Mouse (Mus musculus): ENCODE results near the gene Hoxa7. TPM values are rescaled to one million over a fixed set of nuclear protein-coding genes. Genes with fewer than 3 reads are reported as not detected.

The Hoxa7 gene
- 13.7 and 13.9 TPM in 2 replicates for polyA plus RNA-seq (2014; fragmentation: Nextera tagmentation; extraction: Ambion mirVana)

GRCm38 (mm10) chr6:52221337-52221992 is at the start of gene Hoxa7:
Gene Hoxa7 (minus strand): TSS chr6:52221854.
- Histone ChIP-seq H3K36me3 (ENCODE audit: control insufficient read depth, insufficient read depth, low read length) (no peaks in the 10 kb centered on the region), H3K9ac (replicated peaks; ENCODE audit: low read depth, low read length) (peak within 1 kb of the TSS; percentile 39; the same call in 1 of the 2 replicates), H3K4me2 (replicated peaks; ENCODE audit: low read depth, low read length) (peak within 1 kb of the TSS; percentile 77), H3K4me3 (ENCODE audit: low read depth, low read length) (peak within 1 kb of the TSS; percentile 49), H3K9me3 (ENCODE audit: control insufficient read depth, low read depth, low read length) (no peaks in the 10 kb centered on the region), H3K4me1 (ENCODE audit: control insufficient read depth, insufficient read depth, low read length) (0 out of 2 replicates have a peak, but pooled peaks cover 4% of the 10 kb centered on the region), H3K27me3 (ENCODE audit: control insufficient read depth, insufficient read depth, low read length) (peaks cover 65% of the 10 kb centered on the region), H3K27ac (ENCODE audit: low read length) (peak within 1 kb of the TSS; percentile 75; the same call in 1 of the 2 replicates)
- 0 out of 2 replicates have a peak, but pooled peaks have one; percentile 42 for ATAC-seq (ENCODE audit: insufficient number of reproducible peaks, insufficient read depth, low FRiP score, low read depth)
- 1% methylated on average over 46 of the region's 46 CpGs for WGBS

DNA sequence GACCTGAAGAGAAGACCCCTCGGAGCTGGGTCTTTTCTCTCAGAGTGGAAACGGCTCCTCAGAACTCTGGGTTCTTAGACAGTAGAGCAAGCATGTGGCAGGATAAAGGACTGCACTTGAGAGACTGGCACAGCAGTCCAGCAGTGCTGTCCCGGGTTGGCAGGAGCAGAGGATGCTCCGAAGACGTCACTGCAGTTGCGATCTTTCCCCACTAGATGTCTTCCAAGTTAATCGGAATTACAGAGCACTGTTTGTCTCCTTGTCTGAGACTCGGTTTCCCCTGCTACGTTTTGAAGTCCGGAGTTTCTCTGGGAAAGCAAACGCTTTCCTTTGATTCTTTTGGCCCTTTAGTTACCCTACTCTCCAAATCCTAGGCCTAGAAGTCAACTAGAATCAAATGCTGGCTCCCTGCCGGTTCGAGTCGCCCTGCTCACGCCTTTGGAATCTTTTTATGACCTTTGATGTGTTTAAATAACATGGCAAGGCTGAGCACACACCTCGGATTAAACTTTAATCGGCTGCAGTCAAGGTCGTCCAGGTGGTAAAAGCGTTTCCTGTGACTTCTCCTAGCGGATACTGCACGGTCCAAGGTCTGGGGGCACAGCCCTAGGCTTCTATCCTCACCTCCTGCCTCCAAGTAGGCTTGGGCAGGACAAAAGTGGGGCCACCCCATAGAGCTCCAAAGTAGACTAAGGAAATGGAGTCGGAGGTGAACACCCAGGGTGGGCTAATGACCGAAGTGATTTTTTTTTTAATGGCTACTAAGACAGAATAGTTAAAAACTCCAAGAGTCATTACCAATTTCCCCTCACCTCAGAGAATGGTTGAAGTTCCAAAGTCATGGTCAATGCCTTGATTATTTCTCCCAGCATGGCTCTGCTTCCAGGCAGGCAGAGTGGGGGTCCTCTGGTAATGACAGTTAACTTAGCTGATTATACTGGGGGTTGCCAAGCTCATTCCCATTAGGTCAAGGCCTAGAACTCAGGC is 49.1 kb upstream of the Hoxa7 start:
- Histone ChIP-seq H3K27me3 (ENCODE audit: control insufficient read depth, insufficient read depth, low read length) (peaks cover 84% of the 10 kb centered on the region), H3K4me1 (ENCODE audit: control insufficient read depth, insufficient read depth, low read length) (no peaks in the 10 kb centered on the region), H3K9me3 (ENCODE audit: control insufficient read depth, low read depth, low read length) (no peaks in the 10 kb centered on the region), H3K9ac (replicated peaks; ENCODE audit: low read depth, low read length) (no peak overlapping the region), H3K4me2 (replicated peaks; ENCODE audit: low read depth, low read length) (no peak overlapping the region), H3K4me3 (ENCODE audit: low read depth, low read length) (no peak overlapping the region), H3K36me3 (ENCODE audit: control insufficient read depth, insufficient read depth, low read length) (no peaks in the 10 kb centered on the region), H3K27ac (ENCODE audit: low read length) (no peak overlapping the region)
- WGBS = 5% methylated on average over 23 of the region's 23 CpGs
- no peak for ATAC-seq (ENCODE audit: insufficient number of reproducible peaks, insufficient read depth, low FRiP score, low read depth)

DNA sequence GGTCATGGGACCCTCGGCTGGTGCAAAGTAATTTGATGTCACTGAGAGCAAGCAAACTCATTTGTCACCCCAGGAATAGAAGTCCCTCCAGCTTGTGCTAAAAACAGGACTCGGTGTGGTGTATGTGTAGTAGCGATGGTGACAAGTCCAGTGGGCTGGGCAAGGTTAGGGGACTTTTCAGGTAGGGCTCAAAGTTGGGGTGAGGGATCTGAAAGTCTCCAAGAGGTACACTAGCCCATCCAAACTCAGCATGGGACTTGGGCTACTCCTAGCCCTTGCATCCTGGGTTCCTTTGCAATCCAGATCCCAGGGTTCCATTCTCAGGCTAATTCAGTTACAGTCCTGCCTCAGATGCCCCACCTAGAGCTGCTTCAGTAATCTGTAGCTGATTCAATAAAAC is 47.1 kb upstream of the Hoxa7 start:
- Histone ChIP-seq H3K4me2 (replicated peaks; ENCODE audit: low read depth, low read length) (no peak overlapping the region), H3K36me3 (ENCODE audit: control insufficient read depth, insufficient read depth, low read length) (no peaks in the 10 kb centered on the region), H3K9me3 (ENCODE audit: control insufficient read depth, low read depth, low read length) (no peaks in the 10 kb centered on the region), H3K9ac (replicated peaks; ENCODE audit: low read depth, low read length) (no peak overlapping the region), H3K27ac (ENCODE audit: low read length) (no peak overlapping the region), H3K4me1 (ENCODE audit: control insufficient read depth, insufficient read depth, low read length) (no peaks in the 10 kb centered on the region), H3K27me3 (ENCODE audit: control insufficient read depth, insufficient read depth, low read length) (peaks cover 89% of the 10 kb centered on the region), H3K4me3 (ENCODE audit: low read depth, low read length) (no peak overlapping the region)
- no peak for ATAC-seq (ENCODE audit: insufficient number of reproducible peaks, insufficient read depth, low FRiP score, low read depth)
- WGBS = 0% methylated on average over 3 of the region's 3 CpGs

GRCm38 (mm10) chr6:52268341-52268740 is 46.7 kb upstream of the Hoxa7 start:
- no peak overlapping the region for H3K4me3 ChIP-seq (ENCODE audit: low read depth, low read length)
- no peak overlapping the region for H3K4me2 ChIP-seq (replicated peaks; ENCODE audit: low read depth, low read length)
- H3K27me3 ChIP-seq (ENCODE audit: control insufficient read depth, insufficient read depth, low read length) = peaks cover 89% of the 10 kb centered on the region
- no peak for ATAC-seq (ENCODE audit: insufficient number of reproducible peaks, insufficient read depth, low FRiP score, low read depth)
- no peaks in the 10 kb centered on the region for H3K9me3 ChIP-seq (ENCODE audit: control insufficient read depth, low read depth, low read length)
- 2% methylated on average over 7 of the region's 7 CpGs for WGBS
- no peak overlapping the region for H3K9ac ChIP-seq (replicated peaks; ENCODE audit: low read depth, low read length)
- H3K36me3 ChIP-seq (ENCODE audit: control insufficient read depth, insufficient read depth, low read length) = no peaks in the 10 kb centered on the region
- H3K4me1 ChIP-seq (ENCODE audit: control insufficient read depth, insufficient read depth, low read length) = no peaks in the 10 kb centered on the region
- H3K27ac ChIP-seq (ENCODE audit: low read length) = no peak overlapping the region

GRCm38 (mm10) chr6:52267691-52268090 is 46.0 kb upstream of the Hoxa7 start:
- H3K36me3 ChIP-seq (ENCODE audit: control insufficient read depth, insufficient read depth, low read length) = no peaks in the 10 kb centered on the region
- H3K4me1 ChIP-seq (ENCODE audit: control insufficient read depth, insufficient read depth, low read length) = no peaks in the 10 kb centered on the region
- no peak overlapping the region for H3K9ac ChIP-seq (replicated peaks; ENCODE audit: low read depth, low read length)
- no peaks in the 10 kb centered on the region for H3K9me3 ChIP-seq (ENCODE audit: control insufficient read depth, low read depth, low read length)
- no peak for ATAC-seq (ENCODE audit: insufficient number of reproducible peaks, insufficient read depth, low FRiP score, low read depth)
- no peak overlapping the region for H3K4me3 ChIP-seq (ENCODE audit: low read depth, low read length)
- WGBS = 6% methylated on average over 3 of the region's 3 CpGs
- no peak overlapping the region for H3K4me2 ChIP-seq (replicated peaks; ENCODE audit: low read depth, low read length)
- peaks cover 88% of the 10 kb centered on the region for H3K27me3 ChIP-seq (ENCODE audit: control insufficient read depth, insufficient read depth, low read length)
- no peak overlapping the region for H3K27ac ChIP-seq (ENCODE audit: low read length)

DNA sequence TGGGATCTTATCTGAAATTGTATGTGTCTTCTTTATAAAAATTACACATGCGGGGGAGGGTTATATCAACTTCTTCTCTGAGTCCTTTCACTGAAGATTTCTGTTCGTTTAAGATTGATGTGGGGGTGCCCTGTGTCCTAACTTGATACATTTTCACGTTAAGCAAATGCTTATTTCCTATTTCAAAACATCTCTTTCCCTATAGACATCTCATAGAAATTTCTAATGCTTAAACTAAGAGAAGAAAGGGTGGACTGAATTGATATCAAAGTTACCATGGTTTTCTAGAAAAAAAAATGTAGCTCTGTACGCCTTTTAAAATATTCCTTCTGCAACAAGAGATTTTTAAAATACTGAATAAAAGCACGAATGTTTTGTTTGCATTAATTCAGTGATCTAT is 45.6 kb upstream of the Hoxa7 start:
- Histone ChIP-seq H3K4me1 (ENCODE audit: control insufficient read depth, insufficient read depth, low read length) (no peaks in the 10 kb centered on the region), H3K27me3 (ENCODE audit: control insufficient read depth, insufficient read depth, low read length) (peaks cover 86% of the 10 kb centered on the region), H3K27ac (ENCODE audit: low read length) (no peak overlapping the region), H3K9me3 (ENCODE audit: control insufficient read depth, low read depth, low read length) (no peaks in the 10 kb centered on the region), H3K4me2 (replicated peaks; ENCODE audit: low read depth, low read length) (no peak overlapping the region), H3K36me3 (ENCODE audit: control insufficient read depth, insufficient read depth, low read length) (no peaks in the 10 kb centered on the region), H3K4me3 (ENCODE audit: low read depth, low read length) (no peak overlapping the region), H3K9ac (replicated peaks; ENCODE audit: low read depth, low read length) (no peak overlapping the region)
- WGBS = 17% methylated on average over 5 of the region's 5 CpGs
- no peak for ATAC-seq (ENCODE audit: insufficient number of reproducible peaks, insufficient read depth, low FRiP score, low read depth)

GRCm38 (mm10) chr6:52266666-52266985 is 45.0 kb upstream of the Hoxa7 start:
- Histone ChIP-seq H3K27me3 (ENCODE audit: control insufficient read depth, insufficient read depth, low read length) (peaks cover 81% of the 10 kb centered on the region), H3K4me3 (ENCODE audit: low read depth, low read length) (no peak overlapping the region), H3K4me2 (replicated peaks; ENCODE audit: low read depth, low read length) (no peak overlapping the region), H3K36me3 (ENCODE audit: control insufficient read depth, insufficient read depth, low read length) (no peaks in the 10 kb centered on the region), H3K4me1 (ENCODE audit: control insufficient read depth, insufficient read depth, low read length) (no peaks in the 10 kb centered on the region), H3K9ac (replicated peaks; ENCODE audit: low read depth, low read length) (no peak overlapping the region), H3K27ac (ENCODE audit: low read length) (no peak overlapping the region), H3K9me3 (ENCODE audit: control insufficient read depth, low read depth, low read length) (no peaks in the 10 kb centered on the region)
- 3% methylated on average over 9 of the region's 9 CpGs for WGBS
- ATAC-seq (ENCODE audit: insufficient number of reproducible peaks, insufficient read depth, low FRiP score, low read depth) = no peak

DNA sequence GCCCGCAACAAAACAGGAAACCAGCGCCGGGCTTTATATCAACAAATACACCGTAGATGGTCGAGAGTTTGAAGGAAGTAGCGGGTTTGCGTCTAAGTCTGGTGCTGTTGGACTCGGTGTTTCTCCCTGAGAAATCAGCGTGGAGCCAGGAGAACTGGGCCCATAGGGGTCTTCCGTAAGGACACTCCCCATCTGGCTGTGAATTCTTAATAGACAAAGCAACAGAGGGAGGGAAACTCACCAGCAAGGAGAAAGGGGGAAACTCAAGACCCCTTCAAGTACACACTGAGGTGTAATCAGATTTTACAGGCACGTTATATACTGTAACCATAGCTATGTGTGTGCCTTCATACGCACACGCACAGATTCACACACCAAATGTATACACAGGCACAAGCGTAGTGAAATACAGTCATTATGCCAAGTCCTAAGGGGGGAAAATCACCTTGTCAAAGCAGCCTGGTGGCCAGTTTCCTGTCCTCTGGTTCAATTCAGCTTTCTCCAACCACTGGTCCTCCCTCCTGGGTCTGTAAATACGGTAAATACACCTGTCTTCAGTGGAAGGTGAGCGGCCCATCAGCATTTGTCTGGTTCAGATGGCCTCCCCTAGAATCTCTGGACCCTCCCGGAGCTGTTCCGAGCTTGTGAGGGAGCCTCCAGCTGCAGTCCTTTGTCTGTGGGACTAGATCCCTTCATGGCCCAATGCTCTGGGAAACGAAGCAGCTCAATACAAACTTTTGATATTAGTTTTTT is 44.4 kb upstream of the Hoxa7 start:
- H3K27me3 ChIP-seq (ENCODE audit: control insufficient read depth, insufficient read depth, low read length) = peaks cover 78% of the 10 kb centered on the region
- no peaks in the 10 kb centered on the region for H3K9me3 ChIP-seq (ENCODE audit: control insufficient read depth, low read depth, low read length)
- H3K4me2 ChIP-seq (replicated peaks; ENCODE audit: low read depth, low read length) = no peak overlapping the region
- H3K9ac ChIP-seq (replicated peaks; ENCODE audit: low read depth, low read length) = no peak overlapping the region
- no peaks in the 10 kb centered on the region for H3K4me1 ChIP-seq (ENCODE audit: control insufficient read depth, insufficient read depth, low read length)
- ATAC-seq (ENCODE audit: insufficient number of reproducible peaks, insufficient read depth, low FRiP score, low read depth) = no peak
- H3K4me3 ChIP-seq (ENCODE audit: low read depth, low read length) = no peak overlapping the region
- H3K36me3 ChIP-seq (ENCODE audit: control insufficient read depth, insufficient read depth, low read length) = no peaks in the 10 kb centered on the region
- H3K27ac ChIP-seq (ENCODE audit: low read length) = no peak overlapping the region
- 1% methylated on average over 19 of the region's 19 CpGs for WGBS

Measured in stomach, embryonic 14.5 days (tissue).